Mouse (Mus musculus) kidney, adult 2 months (tissue): ENCODE measurements around the gene Tm9sf4. TPM values are rescaled to one million over a fixed set of nuclear protein-coding genes. Genes with fewer than 3 reads are reported as not detected.

Experiments
- DNase-seq: peaks from one replicate; pipeline ENCODE4 v3.0.0; 2021
- H3K27ac ChIP-seq: fragments of 200-500 bp; 2 replicates; pipeline ENCODE4 v1.5.1; 2012; ENCODE audit warnings: low read depth, low read length, control low read depth, inconsistent platforms; ENCODE audit not compliant: insufficient read depth
- H3K27me3 ChIP-seq: fragments of 200-500 bp; replicated peaks from 2 replicates; pipeline ENCODE4 v1.6.1; 2012; ENCODE audit warnings: mild to moderate bottlenecking, moderate library complexity, low read length, inconsistent platforms; ENCODE audit not compliant: control insufficient read depth, insufficient read depth
- H3K36me3 ChIP-seq: fragments of 200-500 bp; 2 replicates; pipeline ENCODE4 v1.6.1; 2012; ENCODE audit warnings: mild to moderate bottlenecking, moderate library complexity, low read length, inconsistent platforms; ENCODE audit not compliant: control insufficient read depth, insufficient read depth
- H3K4me1 ChIP-seq: fragments of 200-500 bp; 2 replicates; pipeline ENCODE4 v1.6.1; 2011; ENCODE audit warnings: low read length; ENCODE audit not compliant: control insufficient read depth, insufficient read depth
- H3K4me3 ChIP-seq: fragments of 200-500 bp; 2 replicates; pipeline ENCODE4 v1.5.1; 2011; ENCODE audit warnings: mild to moderate bottlenecking, low read depth, low read length, control low read depth; ENCODE audit not compliant: insufficient read depth
- CTCF ChIP-seq: fragments of 200-500 bp; conservative IDR thresholded peaks from 2 replicates; pipeline ENCODE4 v1.5.1; 2011; ENCODE audit warnings: low read depth, mild to moderate bottlenecking, control low read depth, low read length, moderate library complexity, mixed read lengths; ENCODE audit not compliant: insufficient read depth, insufficient read length
- POLR2A ChIP-seq: fragments of 200-500 bp; IDR thresholded peaks from one replicate; pipeline ENCODE4 v1.6.1; 2011; ENCODE audit warnings: low read depth, low read length, control low read depth
- WGBS: fragments of 180-500 bp; shearing (Covaris S2); methylation state at CpG from one replicate; pipeline ENCODE4 v1.1.7; 2018; 5-methylcytosine and 5-hydroxymethylcytosine counted together
- polyA plus RNA-seq: library from polyadenylated mRNA; depleted of rRNA; stranded (reverse); fragments of >200 nt; gene quantifications from 2 replicates; pipeline ENCODE4 v1.2.3, GENCODE M21; 2012

The Tm9sf4 gene
- polyA plus RNA-seq, 1 experiment, result 46.0 TPM

GRCm38 (mm10) chr2:153194255-153194654 is 33.2 kb downstream of the Tm9sf4 start:
- H3K4me3 ChIP-seq, result no peak overlapping the region
- no peaks in the 10 kb centered on the region; the same call in 1 of the 2 replicates for H3K36me3 ChIP-seq
- H3K4me1 ChIP-seq, result no peaks in the 10 kb centered on the region
- H3K27ac ChIP-seq, result no peak overlapping the region
- TF ChIP-seq CTCF, result no peak
- no peak for TF ChIP-seq POLR2A
- 99% methylated on average over 3 of the region's 3 CpGs for WGBS
- H3K27me3 ChIP-seq, result no peaks in the 10 kb centered on the region
- DNase-seq, result no peak

GRCm38 (mm10) chr2:153198485-153198884 is 37.4 kb downstream of the Tm9sf4 start:
- TF ChIP-seq POLR2A (no peak), CTCF (no peak)
- Histone ChIP-seq H3K4me3 (no peak overlapping the region), H3K27me3 (no peaks in the 10 kb centered on the region), H3K27ac (no peak overlapping the region), H3K4me1 (no peaks in the 10 kb centered on the region), H3K36me3 (no peaks in the 10 kb centered on the region; the same call in 1 of the 2 replicates)
- no peak for DNase-seq
- 66% methylated on average over 5 of the region's 5 CpGs for WGBS

GRCm38 (mm10) chr2:153199114-153199513 is 38.0 kb downstream of the Tm9sf4 start:
- Histone ChIP-seq H3K4me3 (no peak overlapping the region), H3K27ac (no peak overlapping the region), H3K4me1 (no peaks in the 10 kb centered on the region), H3K36me3 (no peaks in the 10 kb centered on the region; the same call in 1 of the 2 replicates), H3K27me3 (no peaks in the 10 kb centered on the region)
- TF ChIP-seq POLR2A, result no peak
- TF ChIP-seq CTCF, result no peak
- DNase-seq, result peak; percentile 8
- 84% methylated on average over 2 of the region's 2 CpGs for WGBS

- no peaks in the 10 kb centered on the region for H3K27me3 ChIP-seq
- no peaks in the 10 kb centered on the region for H3K4me1 ChIP-seq
- 89% methylated on average over 1 of the region's 1 CpGs for WGBS
- no peaks in the 10 kb centered on the region; the same call in 1 of the 2 replicates for H3K36me3 ChIP-seq
- no peak for DNase-seq
- no peak overlapping the region for H3K27ac ChIP-seq
- TF ChIP-seq CTCF, result no peak
- no peak for TF ChIP-seq POLR2A
- no peak overlapping the region for H3K4me3 ChIP-seq
Measured at GRCm38 (mm10) chr2:153202766-153203165, 41.7 kb downstream of the Tm9sf4 start.

- Histone ChIP-seq H3K36me3 (no peaks in the 10 kb centered on the region), H3K4me1 (no peaks in the 10 kb centered on the region), H3K27me3 (no peaks in the 10 kb centered on the region), H3K4me3 (no peak overlapping the region), H3K27ac (no peak overlapping the region)
- 91% methylated on average over 2 of the region's 2 CpGs for WGBS
- no peak for TF ChIP-seq CTCF
- TF ChIP-seq POLR2A, result no peak
- DNase-seq, result no peak
Measured at GRCm38 (mm10) chr2:153208149-153208548, 47.0 kb downstream of the Tm9sf4 start.

GRCm38 (mm10) chr2:153209286-153209685 is 48.2 kb downstream of the Tm9sf4 start:
- no peaks in the 10 kb centered on the region for H3K36me3 ChIP-seq
- no peak for TF ChIP-seq POLR2A
- no peak for TF ChIP-seq CTCF
- WGBS, result 81% methylated on average over 5 of the region's 5 CpGs

GRCm38 (mm10) chr2:153211451-153211850 is 50.3 kb downstream of the Tm9sf4 start:
- no peak overlapping the region for H3K27ac ChIP-seq
- no peak for DNase-seq

More at GRCm38 (mm10) chr2:153209286-153209685, 48.2 kb downstream of the Tm9sf4 start:
- H3K27ac ChIP-seq, result no peak overlapping the region
- no peak for DNase-seq
- H3K27me3 ChIP-seq, result no peaks in the 10 kb centered on the region
- H3K4me3 ChIP-seq, result no peak overlapping the region
- H3K4me1 ChIP-seq, result no peaks in the 10 kb centered on the region

More at GRCm38 (mm10) chr2:153211451-153211850, 50.3 kb downstream of the Tm9sf4 start:
- H3K4me3 ChIP-seq, result no peak overlapping the region
- no peak for TF ChIP-seq CTCF
- TF ChIP-seq POLR2A, result no peak
- H3K27me3 ChIP-seq, result no peaks in the 10 kb centered on the region
- no peaks in the 10 kb centered on the region for H3K4me1 ChIP-seq
- WGBS, result 91% methylated on average over 5 of the region's 5 CpGs
- no peaks in the 10 kb centered on the region for H3K36me3 ChIP-seq
